Mouse (Mus musculus) kidney, adult 18-20 months (tissue): ENCODE data around the gene Tmem223.

Experiments
- DNase-seq: peaks from one replicate; pipeline ENCODE4 v3.0.0; 2021

Gene Tmem223

DNA sequence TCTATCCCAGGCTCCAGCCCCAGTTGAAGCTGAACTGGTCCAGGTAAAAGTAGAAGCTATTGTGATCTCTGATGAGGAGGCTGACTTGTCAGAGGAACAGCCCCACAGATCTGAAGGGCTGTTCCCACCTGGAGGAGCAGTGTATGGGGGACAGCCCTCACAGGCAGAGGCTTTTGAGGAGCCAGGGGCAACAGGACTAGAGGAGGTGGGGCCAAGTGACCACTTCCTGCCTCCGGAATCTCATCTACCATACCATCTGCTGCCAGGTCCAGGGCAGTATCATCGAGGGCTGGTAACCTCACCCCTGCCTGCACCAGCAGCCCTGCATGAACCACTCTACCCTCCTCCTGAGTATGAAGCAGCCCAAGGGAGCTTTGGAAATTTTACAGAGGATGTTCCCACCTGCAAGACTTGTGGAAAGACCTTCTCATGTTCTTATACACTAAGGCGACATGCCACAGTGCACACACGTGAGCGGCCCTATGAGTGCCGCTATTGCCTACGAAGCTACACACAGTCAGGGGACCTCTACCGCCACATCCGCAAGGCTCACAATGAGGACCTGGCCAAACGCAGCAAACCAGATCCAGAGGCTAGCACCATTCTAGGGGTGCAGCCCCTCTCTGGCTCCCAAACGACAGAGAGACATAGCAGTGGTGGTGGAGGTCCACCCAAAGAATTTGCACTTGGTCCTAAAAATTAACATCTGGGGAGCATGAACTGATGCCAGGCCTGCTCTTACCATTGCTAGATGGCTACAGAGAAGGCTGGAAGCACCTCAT is 33.3 kb downstream of the Tmem223 start:
- DNase-seq: no peak

DNA sequence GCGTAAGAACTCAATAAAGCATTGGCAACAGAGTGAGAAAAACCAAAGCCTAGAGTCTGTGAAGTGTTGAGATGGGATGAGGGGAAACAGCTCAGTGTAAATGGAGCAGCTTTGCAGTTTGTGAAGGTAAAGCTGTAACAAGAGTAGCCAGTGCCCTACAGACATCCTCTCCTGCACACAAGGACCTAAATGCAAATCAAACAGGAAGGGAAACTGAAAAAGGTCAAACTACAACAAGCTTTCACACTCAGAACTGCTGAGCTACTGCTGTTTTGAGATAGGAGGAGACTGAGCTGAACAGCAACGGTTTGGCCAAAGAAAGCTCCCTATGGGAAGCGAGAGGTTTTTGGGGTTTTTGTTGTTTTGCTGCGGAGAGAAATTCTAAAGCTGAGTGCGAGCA is 36.0 kb downstream of the Tmem223 start:
- DNase-seq: no peak

GRCm38 (mm10) chr19:8815812-8816211 is 45.0 kb downstream of the Tmem223 start:
- DNase-seq: no peak

GRCm38 (mm10) chr19:8817001-8817400 is 46.2 kb downstream of the Tmem223 start:
- DNase-seq: no peak

DNA sequence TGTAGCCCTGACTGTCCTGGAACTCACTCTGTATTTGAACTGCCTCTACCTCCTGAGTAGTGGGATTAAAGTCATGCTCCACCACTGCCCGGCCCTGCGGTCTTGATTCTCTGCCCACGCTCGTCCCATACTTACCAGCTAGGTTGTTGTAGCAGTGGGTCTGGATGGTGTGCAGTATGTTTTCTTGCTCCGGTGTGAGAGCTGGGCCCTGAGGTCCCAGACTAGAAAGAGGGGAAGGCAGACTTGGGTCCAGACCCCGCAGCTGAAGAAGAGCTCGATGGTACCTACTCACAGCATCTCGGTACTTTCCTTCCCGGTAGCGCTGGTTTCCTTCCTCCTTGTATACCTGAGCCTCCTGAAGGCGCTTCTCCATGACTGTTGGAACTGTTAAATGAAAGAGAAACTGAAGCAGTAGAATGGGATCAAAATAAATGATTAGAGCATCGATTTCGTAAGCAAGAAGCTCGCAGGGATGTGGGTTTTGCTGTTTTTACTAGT is 47.6 kb downstream of the Tmem223 start:
- no peak for DNase-seq

- peak; percentile 95 for DNase-seq
Observed at GRCm38 (mm10) chr19:8818801-8819595, 48.2 kb downstream of the Tmem223 start, which contains the start of gene Ttc9c. Ttc9c (minus strand) TSS chr19:8819333.

- DNase-seq: peak; percentile 97
Observed at GRCm38 (mm10) chr19:8819596-8820423, 49.0 kb downstream of the Tmem223 start, which contains the start of gene Hnrnpul2. Hnrnpul2 (plus strand) TSS chr19:8820010.

DNA sequence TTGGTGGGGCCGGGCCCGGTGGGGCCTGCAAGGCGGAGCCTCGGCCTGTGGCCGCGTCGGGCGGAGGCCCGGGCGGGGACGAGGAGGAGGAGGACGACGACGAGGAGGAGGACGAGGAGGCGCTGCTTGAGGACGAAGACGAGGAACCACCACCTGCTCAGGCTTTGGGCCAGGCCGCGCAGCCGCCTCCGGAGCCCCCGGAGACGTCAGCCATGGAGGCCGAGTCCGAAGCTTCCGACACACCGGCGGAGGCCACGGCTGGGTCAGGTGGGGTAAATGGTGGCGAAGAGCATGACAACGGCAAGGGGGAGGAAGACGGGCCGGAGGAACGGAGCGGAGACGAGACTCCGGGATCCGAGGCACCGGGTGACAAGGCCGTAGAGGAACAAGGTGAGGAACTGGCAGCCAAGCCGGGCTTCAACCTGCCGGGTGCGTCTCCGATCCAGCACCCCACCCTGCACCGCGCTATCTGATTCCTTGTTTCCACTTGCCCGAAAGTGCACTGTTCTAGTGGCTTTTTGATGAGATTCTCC is 49.7 kb downstream of the Tmem223 start:
- DNase-seq: no peak

DNA sequence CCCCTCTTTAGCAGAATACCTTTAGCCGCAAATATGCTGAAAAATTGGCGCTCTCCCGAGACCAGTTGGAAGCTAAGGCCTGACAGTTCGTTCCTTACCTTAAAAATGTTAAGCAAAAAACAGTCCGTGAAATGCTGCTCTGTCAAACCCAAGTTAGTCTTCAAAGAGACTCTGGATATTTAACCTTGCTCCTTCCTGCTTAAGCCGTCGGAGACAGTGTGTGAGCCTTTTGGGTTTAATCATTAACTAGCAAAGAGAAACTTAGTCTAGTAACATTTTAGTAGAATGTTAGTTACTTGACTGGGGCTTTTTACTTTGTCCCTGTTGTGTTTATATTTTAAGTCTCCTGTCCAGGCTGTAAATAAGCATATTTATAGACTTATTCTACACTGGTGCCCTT is 50.4 kb downstream of the Tmem223 start:
- DNase-seq: peak; percentile 44
